Mouse (Mus musculus) adrenal gland, adult 18-20 months (tissue): Measurements from ENCODE around the gene Fam183b. TPM values are rescaled to one million over a fixed set of nuclear protein-coding genes. Genes with fewer than 3 reads are reported as not detected.
"Not testable (repeated sequence)": the region's sequence is repeated elsewhere in the genome, so short reads cannot be mapped to it uniquely, and the experiment has no call there.

ENCODE experiments used
- DNase-seq, 2 experiments: peaks; one replicate each; pipeline ENCODE4 v3.0.0; 2021 to 2022; ENCODE audit warnings: low spot score in 2 of 2
- total RNA-seq, 2 experiments: library from RNA; stranded (reverse); gene quantifications; 1 replicate in 1 of 2; 2 replicates in 1 of 2; pipeline ENCODE4 v1.2.3; 2021

Gene Fam183b
- total RNA-seq, 2 experiments from 2014 or later: 2.6 to 3.1 TPM

DNA sequence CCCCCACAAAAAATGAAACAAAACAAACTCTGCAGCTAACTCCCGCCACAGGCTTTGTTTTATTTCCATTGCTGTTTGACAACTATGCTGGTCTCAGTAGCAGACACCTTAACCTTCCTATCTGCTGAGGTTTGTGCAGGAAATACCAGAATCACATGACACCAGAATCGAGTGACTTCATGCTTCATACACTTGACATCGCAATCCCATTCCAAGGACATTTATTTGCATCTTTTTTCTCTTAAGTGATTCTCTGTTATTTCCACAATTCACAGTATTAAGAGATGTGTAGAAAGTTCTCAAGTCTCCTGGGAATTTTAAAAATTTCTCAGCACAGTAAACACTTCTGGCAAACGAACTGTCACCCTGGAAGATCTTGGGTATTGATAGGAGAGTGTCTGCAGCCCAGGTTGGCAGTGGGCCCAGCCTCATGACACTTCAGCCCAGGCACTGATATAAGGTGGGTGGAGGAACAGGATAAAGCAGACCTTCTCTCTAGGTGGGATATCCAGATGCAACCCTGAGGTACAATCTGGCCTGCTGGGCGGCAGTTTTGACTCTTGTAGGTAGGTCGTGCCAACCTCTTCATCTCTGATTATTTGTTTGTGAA, 19.2 kb downstream of the Fam183b start, which contains the start of gene Olfr314:
Gene Olfr314, plus strand, starts transcription at position 473 of the 610 bp plus-strand sequence.
- no peak for DNase-seq

GRCm38 (mm10) chr11:58772888-58773287, 28.9 kb downstream of the Fam183b start, which contains the start of gene Olfr315:
TSS of gene Olfr315 (plus strand) at chr11:58773188.
- no peak for DNase-seq

DNA sequence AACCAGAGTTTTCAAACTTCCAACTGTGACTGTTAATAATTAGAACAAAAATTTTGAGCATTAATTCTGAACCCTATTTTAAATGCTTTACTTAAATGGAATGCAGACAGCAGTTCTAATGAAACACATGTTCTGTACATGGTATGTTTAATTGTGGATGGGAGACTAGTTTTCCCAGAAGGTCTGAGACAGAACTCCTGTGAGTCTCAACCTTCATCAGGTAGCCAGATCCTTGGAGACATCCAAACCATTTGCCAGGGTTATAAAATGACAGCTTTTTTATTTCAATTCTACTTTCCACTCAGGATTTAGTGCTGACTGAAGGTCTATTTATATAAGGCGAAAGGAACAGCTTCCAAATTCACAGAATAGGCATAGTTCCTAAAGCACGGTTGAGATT, 49.3 kb downstream of the Fam183b start, which contains the start of gene Olfr316:
Gene Olfr316, plus strand, starts transcription at position 301 of the 400 bp plus-strand sequence.
- DNase-seq: no peak

GRCm38 (mm10) chr11:58751096-58751495, 50.7 kb downstream of the Fam183b start:
- DNase-seq: not testable (repeated sequence)

Other genes with a start within 250 kb of the Fam183b start
- under 1 TPM in 1 of 2 experiments, not detected in 1; 0.13 TPM for gene Olfr328, start 246.3 kb downstream of the Fam183b start, total RNA-seq
- gene Olfr224, start 231.4 kb downstream of the Fam183b start, total RNA-seq: not detected
- not detected for gene Olfr325, start 224.2 kb downstream of the Fam183b start, total RNA-seq
- gene Olfr324, start 206.8 kb downstream of the Fam183b start, total RNA-seq: not detected
- not detected for gene 2210407C18Rik, start 185.9 kb downstream of the Fam183b start, total RNA-seq
- not detected for gene Olfr323, start 171.5 kb downstream of the Fam183b start, total RNA-seq
- not detected for gene Trim58, start 161.5 kb downstream of the Fam183b start, total RNA-seq
- gene Olfr322, start 143.2 kb downstream of the Fam183b start, total RNA-seq: not detected
- gene Olfr320, start 120.9 kb downstream of the Fam183b start, total RNA-seq: not detected
- not detected for gene Olfr319, start 102.8 kb downstream of the Fam183b start, total RNA-seq
- gene Olfr318, start 77.9 kb downstream of the Fam183b start, total RNA-seq: not detected
- gene Olfr317, start 62.7 kb downstream of the Fam183b start, total RNA-seq: not detected
- gene Olfr316, start 49.2 kb downstream of the Fam183b start, total RNA-seq: not detected
- not detected for gene Olfr315, start 28.8 kb downstream of the Fam183b start, total RNA-seq
- gene Olfr314, start 19.0 kb downstream of the Fam183b start, total RNA-seq: not detected
- not detected for gene Olfr313, start 13.0 kb upstream of the Fam183b start, total RNA-seq
- not detected for gene Olfr312, start 27.3 kb upstream of the Fam183b start, total RNA-seq
- gene Olfr311, start 37.3 kb upstream of the Fam183b start, total RNA-seq: not detected
- 1 to 10 TPM; 4.1 to 5.7 TPM for gene Gm12258, start 45.2 kb upstream of the Fam183b start, total RNA-seq
- 1 to 10 TPM; 4.0 to 5.9 TPM for gene 2810021J22Rik, start 65.3 kb upstream of the Fam183b start, total RNA-seq
- gene Zfp39, start 102.3 kb upstream of the Fam183b start, total RNA-seq: 1 to 10 TPM; 3.3 to 4.1 TPM
- not detected for gene Btnl10, start 115.9 kb upstream of the Fam183b start, total RNA-seq
- 100 to 1,000 TPM; 171 to 177 TPM for gene Rnf187, start 137.0 kb upstream of the Fam183b start, total RNA-seq
- gene Hist3h2ba, start 147.0 kb upstream of the Fam183b start, total RNA-seq: 1 to 10 TPM; 5.8 to 6.0 TPM
- 10 to 100 TPM; 13.3 to 17.6 TPM for gene Hist3h2a, start 152.7 kb upstream of the Fam183b start, total RNA-seq
- under 1 TPM; 0.06 to 0.10 TPM for gene Trim17, start 152.7 kb upstream of the Fam183b start, total RNA-seq
- gene Trim11, start 176.1 kb upstream of the Fam183b start, total RNA-seq: 10 to 100 TPM; 22.0 to 27.1 TPM